Mouse (Mus musculus): Measurements from ENCODE around the gene Foxk1. TPM values are rescaled to one million over a fixed set of nuclear protein-coding genes. Genes with fewer than 3 reads are reported as not detected.

Gene Foxk1
- 10 to 100 TPM; 16.7 to 17.5 TPM for total RNA-seq (2021)
- long read RNA-seq, experiment 1, partial matches to known transcripts: 0 of 1 reads
- long read RNA-seq, experiment 1, other reads (novel, unspliced or antisense): 1 of 1 reads
- long read RNA-seq, experiment 2: 0 reads

DNA sequence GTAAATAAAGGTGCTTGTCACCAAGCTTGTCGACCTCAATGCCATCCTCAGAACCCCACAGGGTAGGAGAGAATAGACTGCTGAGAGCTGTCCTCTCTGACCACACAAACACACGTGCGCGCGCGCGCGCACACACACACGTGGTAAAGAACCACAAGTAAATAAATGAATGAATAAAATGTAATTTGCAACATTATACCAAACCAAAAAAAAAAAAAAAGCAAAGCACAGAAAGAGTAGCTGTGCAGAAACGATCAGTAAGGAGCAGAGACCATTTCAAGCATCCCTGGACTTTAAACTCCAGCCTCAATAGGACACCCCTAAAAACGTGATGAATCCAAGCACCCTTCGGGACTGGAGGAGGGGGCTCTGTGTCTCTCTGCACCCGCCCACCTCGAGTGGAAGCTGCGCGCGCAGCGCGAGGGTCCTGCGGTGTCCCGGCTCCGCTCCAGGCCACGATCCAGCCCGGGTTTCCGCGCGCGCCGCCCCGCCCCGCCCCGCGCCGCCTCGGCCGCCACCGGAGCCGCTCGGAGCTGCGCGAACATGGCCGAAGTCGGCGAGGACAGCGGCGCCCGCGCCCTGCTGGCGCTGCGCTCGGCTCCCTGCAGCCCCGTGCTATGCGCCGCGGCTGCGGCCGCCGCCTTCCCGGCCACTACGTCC, at the start of gene Foxk1:
Gene Foxk1, plus strand, starts transcription at position 517 of the 660 bp plus-strand sequence.
- intact Hi-C loops (cut with DNase I): loop anchor here (1.0 kb wide), 3 partner anchors 34 to 47 kb away; no protein-coding TSS in a partner anchor
- peak; percentile 97 for DNase-seq

GRCm38 (mm10) chr5:142352336-142352892, 48.9 kb upstream of the Foxk1 start:
- intact Hi-C loops (cut with DNase I): no loop called here
- DNase-seq: no peak

- intact Hi-C loops (cut with DNase I): no loop called here
- DNase-seq: no peak
Measured at GRCm38 (mm10) chr5:142355144-142355543, 46.2 kb upstream of the Foxk1 start.

DNA sequence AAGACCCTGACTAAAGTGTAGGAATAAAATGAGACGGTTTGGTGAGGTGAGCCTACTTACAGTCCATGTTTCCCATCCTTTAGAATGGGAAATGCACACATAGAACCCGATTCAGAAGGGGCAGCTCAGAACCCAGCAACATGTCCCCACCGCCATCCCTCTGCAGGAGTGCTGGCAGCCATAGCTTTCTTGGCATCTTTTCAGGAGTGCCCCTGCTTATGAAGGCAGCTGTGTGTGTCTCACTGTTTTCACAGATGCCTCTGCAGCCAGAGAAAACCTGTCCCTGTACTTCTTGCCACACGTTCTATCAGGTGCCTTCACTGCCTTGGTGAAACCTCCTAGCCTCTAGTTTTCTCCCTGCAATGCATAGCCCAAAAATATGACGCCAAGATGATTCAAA, 40.1 kb upstream of the Foxk1 start:
- DNase-seq: no peak
- intact Hi-C loops (cut with DNase I): no loop called here

DNA sequence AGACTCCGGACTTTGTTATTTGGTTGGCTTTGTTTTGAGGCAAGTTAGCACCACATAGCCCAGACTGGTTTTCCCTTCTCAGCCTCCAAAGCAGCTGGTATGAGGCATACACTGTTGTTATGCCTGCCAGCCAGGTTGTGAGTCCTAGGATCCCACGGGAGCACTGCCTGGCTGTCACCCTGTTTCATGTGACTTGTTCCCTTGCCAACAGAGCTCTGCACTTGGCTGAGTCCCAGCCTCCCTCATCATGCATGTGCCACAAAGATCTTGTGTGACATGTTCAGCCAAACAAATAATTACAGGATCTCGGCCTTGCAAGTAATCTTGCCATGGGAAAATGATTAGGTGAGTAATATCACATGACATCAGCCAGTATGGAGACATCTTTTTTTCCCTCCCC, 38.4 kb upstream of the Foxk1 start:
- intact Hi-C loops (cut with DNase I): no loop called here
- peak; percentile 29 to 39 for DNase-seq

GRCm38 (mm10) chr5:142364095-142364494, 37.2 kb upstream of the Foxk1 start:
- intact Hi-C loops (cut with DNase I): no loop called here
- DNase-seq: no peak

DNA sequence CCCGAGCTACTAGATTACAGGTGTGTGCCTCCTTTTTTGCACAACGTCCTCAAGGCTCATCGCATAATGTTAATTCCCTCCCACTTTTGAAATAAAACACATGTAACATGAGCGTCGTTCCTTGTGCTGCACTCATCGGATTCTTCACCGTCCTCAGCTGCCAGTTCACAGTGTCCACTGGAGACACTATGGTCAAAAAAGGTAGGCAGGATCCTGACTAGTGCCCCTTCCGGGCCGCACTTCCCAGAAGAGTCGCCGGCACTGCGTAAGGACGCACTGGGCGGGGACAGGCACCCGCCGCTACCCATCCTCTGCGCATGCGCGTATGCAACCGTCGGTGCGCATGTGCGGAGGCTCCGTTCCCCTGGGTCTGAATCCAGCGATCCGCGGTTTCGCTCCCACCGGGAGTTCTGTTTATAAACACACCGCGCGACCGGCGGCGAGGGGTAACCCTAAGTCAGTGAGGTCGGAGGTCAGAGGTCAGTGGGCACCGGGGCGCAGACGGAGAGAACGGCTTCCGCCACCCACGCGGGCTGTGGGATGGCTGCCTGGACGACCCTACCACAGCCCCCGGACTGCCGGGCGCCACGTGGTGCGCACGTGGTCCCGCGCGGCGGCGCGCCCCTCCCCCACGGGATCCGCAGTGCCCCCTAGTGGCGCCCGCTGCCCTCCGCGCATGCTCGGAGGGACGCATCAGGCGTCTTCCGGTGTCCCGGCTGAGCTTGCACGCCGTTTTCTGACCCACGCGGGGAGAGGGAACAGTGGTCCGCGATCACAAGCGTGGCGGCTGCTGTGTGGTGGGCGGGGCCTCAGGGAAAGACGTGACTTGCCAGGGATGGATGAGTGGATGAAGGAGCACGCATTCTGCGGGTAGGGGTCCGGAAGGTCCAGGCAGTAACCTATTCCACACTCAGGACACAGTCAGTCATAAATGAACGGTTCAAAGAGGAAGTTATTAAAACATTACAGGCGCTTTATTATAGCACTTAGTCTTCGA, 33.9 kb upstream of the Foxk1 start:
- intact Hi-C loops (cut with DNase I): loop anchor here (1.0 kb wide), 2 partner anchors 34 to 81 kb away; partner anchors contain the start of gene Foxk1
- peak; percentile 99 to 100 for DNase-seq

DNA sequence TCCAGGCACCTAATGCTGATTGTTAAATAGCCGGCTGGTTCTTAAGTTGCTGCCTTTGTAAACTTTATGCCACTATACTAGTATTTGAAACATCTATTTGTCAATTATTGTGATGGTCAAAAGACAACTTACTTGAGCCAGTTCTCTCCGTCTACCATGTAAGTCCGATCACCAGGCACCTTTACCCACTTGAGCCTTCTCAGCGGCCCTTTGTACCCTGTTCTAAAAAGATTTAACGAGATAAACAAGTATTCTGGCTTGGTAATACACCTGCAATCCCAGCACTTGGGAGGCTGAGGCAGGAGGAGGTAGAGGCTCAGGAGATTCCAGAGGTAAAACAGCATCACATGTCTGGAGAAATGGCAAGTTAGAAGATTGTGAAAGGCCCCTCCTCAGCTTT, 33.2 kb upstream of the Foxk1 start:
- intact Hi-C loops (cut with DNase I): no loop called here
- no peak for DNase-seq

GRCm38 (mm10) chr5:142370406-142371171, 30.7 kb upstream of the Foxk1 start:
- DNase-seq: no peak
- intact Hi-C loops (cut with DNase I): no loop called here

DNA sequence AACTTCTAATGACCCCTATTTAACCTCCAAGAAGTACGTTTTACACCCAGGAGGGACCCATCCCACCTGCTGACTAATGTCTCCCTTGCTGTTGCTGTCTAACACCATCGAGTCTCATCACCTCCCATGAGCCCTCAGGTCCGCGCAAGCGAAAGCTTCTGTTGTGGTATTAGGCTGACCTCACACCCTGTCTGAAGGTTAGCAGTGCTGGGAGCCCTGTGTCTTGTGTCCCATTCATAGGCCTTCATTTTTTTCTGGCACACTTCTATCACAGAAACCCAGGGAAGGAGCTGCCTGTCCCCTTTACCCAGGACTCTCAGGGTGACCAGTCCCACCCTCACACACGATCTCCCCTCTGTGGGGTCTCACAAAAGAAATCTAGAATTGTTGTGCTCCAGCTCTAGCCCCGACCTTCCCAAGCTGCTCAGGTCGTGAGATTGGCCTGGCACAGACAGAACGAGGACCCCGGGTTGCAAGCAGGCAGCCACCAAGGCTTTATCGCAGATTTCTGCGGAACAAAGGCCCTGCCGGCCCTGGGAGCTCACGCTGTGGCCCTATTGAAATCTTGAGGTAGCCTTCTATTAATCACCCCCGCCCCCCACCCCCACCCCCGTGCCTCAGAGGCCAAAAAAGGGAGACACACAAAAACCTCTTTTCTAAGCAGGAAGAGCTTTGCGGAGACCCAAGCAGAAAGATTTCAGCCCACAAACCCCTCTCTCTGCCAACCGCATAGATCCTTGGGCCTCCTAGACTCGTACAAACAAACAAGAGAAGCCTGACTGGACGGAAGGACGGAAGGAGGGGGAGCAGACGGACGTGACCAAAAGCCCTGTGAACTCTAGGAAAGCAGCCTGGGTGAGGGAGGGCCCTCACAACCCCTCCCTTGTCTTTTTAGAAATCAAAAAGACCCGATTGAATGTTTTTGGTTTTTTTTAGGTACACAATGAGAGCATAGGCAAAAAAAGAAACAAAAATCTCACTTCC, 29.8 kb upstream of the Foxk1 start:
- peak in 1 of 2 experiments; percentile 17 for DNase-seq
- intact Hi-C loops (cut with DNase I): no loop called here

- intact Hi-C loops (cut with DNase I): no loop called here
- no peak for DNase-seq
Measured at GRCm38 (mm10) chr5:142372207-142372606, 29.1 kb upstream of the Foxk1 start.

GRCm38 (mm10) chr5:142374343-142374742, 27.0 kb upstream of the Foxk1 start:
- intact Hi-C loops (cut with DNase I): no loop called here
- no peak for DNase-seq

DNA sequence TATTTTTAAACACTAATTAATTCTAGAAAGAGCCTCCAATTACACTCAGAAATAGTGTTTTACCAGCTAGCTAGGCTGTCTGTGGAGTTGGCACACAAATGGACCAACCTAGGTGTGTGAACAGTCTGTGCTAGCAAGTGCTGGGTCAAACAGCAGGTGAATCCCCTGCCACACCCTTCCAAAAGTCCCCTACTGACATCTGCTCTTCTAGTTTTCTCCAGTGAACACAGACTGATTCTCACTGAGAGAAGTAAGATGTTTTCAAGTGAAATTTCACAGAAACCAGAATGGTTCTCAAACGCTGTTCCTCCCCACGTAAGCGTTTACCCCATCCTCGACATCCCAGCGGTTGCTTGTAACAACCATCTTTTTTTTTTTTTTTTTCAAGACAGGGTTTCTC, 25.7 kb upstream of the Foxk1 start:
- intact Hi-C loops (cut with DNase I): no loop called here
- no peak for DNase-seq

- intact Hi-C loops (cut with DNase I): no loop called here
- DNase-seq: no peak
Measured at GRCm38 (mm10) chr5:142376071-142376470, 25.2 kb upstream of the Foxk1 start.

- DNase-seq: no peak
- intact Hi-C loops (cut with DNase I): no loop called here
Measured at GRCm38 (mm10) chr5:142378068-142378467, 23.2 kb upstream of the Foxk1 start.

- peak in 1 of 2 experiments; percentile 25 for DNase-seq
- intact Hi-C loops (cut with DNase I): no loop called here
Measured at GRCm38 (mm10) chr5:142380491-142380890, 20.8 kb upstream of the Foxk1 start.

- peak; percentile 53 to 54 for DNase-seq
- intact Hi-C loops (cut with DNase I): no loop called here
Measured at GRCm38 (mm10) chr5:142384911-142385660, 16.2 kb upstream of the Foxk1 start.

DNA sequence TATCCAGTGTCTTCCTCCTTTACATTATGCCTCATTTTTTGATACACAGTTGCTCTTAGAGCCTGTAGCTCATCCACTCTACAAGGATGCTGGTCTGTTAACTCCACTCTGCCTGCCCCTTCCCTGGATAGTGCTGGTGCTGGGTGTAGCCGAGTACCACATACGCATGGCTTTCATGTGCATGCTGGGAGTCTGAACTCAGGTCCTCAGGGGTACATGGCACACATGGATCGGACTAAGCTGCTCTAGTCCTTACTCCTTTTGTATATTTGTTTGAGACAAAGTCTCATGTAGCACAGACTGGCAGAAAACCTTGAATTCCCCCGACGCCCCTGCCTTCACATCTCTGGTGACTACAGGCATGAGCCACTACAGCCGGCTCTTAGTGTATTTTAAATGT, 15.0 kb upstream of the Foxk1 start:
- intact Hi-C loops (cut with DNase I): no loop called here
- no peak for DNase-seq

All from heart, postnatal 14 days (tissue).